Mouse (Mus musculus) midbrain, embryonic 16.5 days (tissue): ENCODE measurements around the gene Sema3b. TPM values are rescaled to one million over a fixed set of nuclear protein-coding genes. Genes with fewer than 3 reads are reported as not detected.
A peak's percentile ranks its signal among the peaks of the same experiment; 100 is the strongest.
"Not testable (repeated sequence)": the region's sequence is repeated elsewhere in the genome, so short reads cannot be mapped to it uniquely, and the experiment has no call there.

Source experiments
- ATAC-seq: fragments of 200-750 bp; cut with Nextera tagmentation; 2 replicates; pipeline ENCODE4 v1.8.0; 2017; ENCODE audit warnings: moderate TSS enrichment
- H3K27ac ChIP-seq: fragments of 300-500 bp; sonication (generic); 2 replicates; pipeline ENCODE4 v1.5.1; 2014; ENCODE audit warnings: mild to moderate bottlenecking, low read length, mixed read lengths
- H3K27me3 ChIP-seq: fragments of 300-500 bp; sonication (generic); 2 replicates; pipeline ENCODE4 v1.6.1; 2014; ENCODE audit warnings: low read depth, low read length, mixed read lengths; ENCODE audit not compliant: control insufficient read depth, insufficient read depth
- H3K36me3 ChIP-seq: fragments of 300-500 bp; sonication (generic); 2 replicates; pipeline ENCODE4 v1.6.1; 2014; ENCODE audit warnings: mild to moderate bottlenecking, low read length, moderate library complexity, mixed read lengths; ENCODE audit not compliant: control insufficient read depth, insufficient read depth
- H3K4me1 ChIP-seq: fragments of 300-500 bp; sonication (generic); 2 replicates; pipeline ENCODE4 v1.6.1; 2014; ENCODE audit warnings: mild to moderate bottlenecking, low read length, mixed read lengths; ENCODE audit not compliant: control insufficient read depth, insufficient read depth
- H3K4me2 ChIP-seq: fragments of 300-500 bp; sonication (generic); 2 replicates; pipeline ENCODE4 v1.6.1; 2014; ENCODE audit warnings: mild to moderate bottlenecking, low read length, mixed read lengths
- H3K4me3 ChIP-seq: fragments of 300-500 bp; sonication (generic); 2 replicates; pipeline ENCODE4 v1.5.1; 2014; ENCODE audit warnings: low read depth, mild to moderate bottlenecking, low read length, moderate library complexity, mixed read lengths
- H3K9ac ChIP-seq: fragments of 300-500 bp; sonication (generic); 2 replicates; pipeline ENCODE4 v1.6.1; 2014; ENCODE audit warnings: low read depth, low read length, mixed read lengths
- H3K9me3 ChIP-seq: fragments of 300-500 bp; sonication (generic); replicated peaks from 2 replicates; pipeline ENCODE4 v1.6.1; 2014; ENCODE audit warnings: mild to moderate bottlenecking, low read length, mixed read lengths; ENCODE audit not compliant: control insufficient read depth, poor library complexity, severe bottlenecking
- WGBS: fragments of 180-500 bp; shearing (Covaris S2); extraction: QIAGEN DNeasy Blood & Tissue Kit; methylation state at CpG from one replicate; pipeline ENCODE4 v1.1.7; 2014; 5-methylcytosine and 5-hydroxymethylcytosine counted together
- polyA plus RNA-seq: library from polyadenylated mRNA; unstranded; fragments of >200 nt; fragmentation: Nextera tagmentation; extraction: Ambion mirVana; gene quantifications from 2 replicates; pipeline ENCODE4 v1.2.1, GENCODE M21; 2015

The Sema3b gene
- polyA plus RNA-seq, 1 experiment from 2014 or later: 3.7 TPM

GRCm38 (mm10) chr9:107565556-107565955 lies 43.5 kb downstream of the Sema3b start:
- H3K9me3 ChIP-seq, H3K27me3 ChIP-seq, H3K4me3 ChIP-seq, H3K9ac ChIP-seq, H3K36me3 ChIP-seq, H3K4me2 ChIP-seq, ATAC-seq, H3K27ac ChIP-seq: not testable (repeated sequence)
- WGBS: 49% methylated on average over 5 of the region's 5 CpGs
- peaks cover 36% of the 10 kb centered on the region for H3K4me1 ChIP-seq

GRCm38 (mm10) chr9:107563029-107563581 lies 45.9 kb downstream of the Sema3b start, which contains the start of gene Tusc2:
Tusc2 (plus strand) TSS chr9:107563255.
- peak within 1 kb of the TSS; percentile 93 for H3K4me3 ChIP-seq
- H3K9ac ChIP-seq: peak within 1 kb of the TSS; percentile 90
- H3K4me1 ChIP-seq: peaks cover 25% of the 10 kb centered on the region
- peaks cover 25% of the 10 kb centered on the region for H3K36me3 ChIP-seq
- under 1% methylated on average over 35 of the region's 46 CpGs for WGBS
- ATAC-seq: peak; percentile 96
- H3K4me2 ChIP-seq: peak within 1 kb of the TSS; percentile 90
- no peaks in the 10 kb centered on the region for H3K9me3 ChIP-seq
- H3K27me3 ChIP-seq: no peaks in the 10 kb centered on the region
- peak within 1 kb of the TSS; percentile 79 for H3K27ac ChIP-seq

GRCm38 (mm10) chr9:107556346-107556745 lies 52.7 kb downstream of the Sema3b start:
- no peak overlapping the region for H3K4me2 ChIP-seq

GRCm38 (mm10) chr9:107555701-107556100 lies 53.3 kb downstream of the Sema3b start:
- Histone ChIP-seq H3K4me2 (peak overlapping the region; percentile 87), H3K9me3 (no peaks in the 10 kb centered on the region), H3K27ac (no peak overlapping the region; the same call in 1 of the 2 replicates), H3K4me3 (peak overlapping the region; percentile 80), H3K27me3 (peaks cover 19% of the 10 kb centered on the region), H3K36me3 (peaks cover 23% of the 10 kb centered on the region), H3K9ac (peak overlapping the region; percentile 88; the same call in 1 of the 2 replicates), H3K4me1 (peaks cover 33% of the 10 kb centered on the region)
- ATAC-seq: no peak
- WGBS: 38% methylated on average over 2 of the region's 2 CpGs

More at GRCm38 (mm10) chr9:107556346-107556745, 52.7 kb downstream of the Sema3b start:
- Histone ChIP-seq H3K9ac (0 out of 2 replicates have a peak overlapping the region, but pooled peaks have one; percentile 27), H3K36me3 (peaks cover 27% of the 10 kb centered on the region), H3K4me3 (no peak overlapping the region), H3K27ac (no peak overlapping the region), H3K4me1 (peaks cover 32% of the 10 kb centered on the region), H3K9me3 (no peaks in the 10 kb centered on the region), H3K27me3 (peaks cover 15% of the 10 kb centered on the region)
- ATAC-seq: no peak
- 83% methylated on average over 3 of the region's 3 CpGs for whole genome bisulfite sequencing

GRCm38 (mm10) chr9:107555031-107555457 lies 54.0 kb downstream of the Sema3b start:
- peak overlapping the region; percentile 91 for H3K27ac ChIP-seq
- peak; percentile 57 for ATAC-seq
- H3K4me1 ChIP-seq: peaks cover 33% of the 10 kb centered on the region
- H3K4me2 ChIP-seq: peak overlapping the region; percentile 87
- H3K9me3 ChIP-seq: no peaks in the 10 kb centered on the region
- H3K4me3 ChIP-seq: peak overlapping the region; percentile 80
- peak overlapping the region; percentile 88 for H3K9ac ChIP-seq
- H3K36me3 ChIP-seq: peaks cover 23% of the 10 kb centered on the region
- under 1% methylated on average over 23 of the region's 23 CpGs for WGBS
- peaks cover 26% of the 10 kb centered on the region for H3K27me3 ChIP-seq

- H3K4me2 ChIP-seq: peak overlapping the region; percentile 87
- H3K27ac ChIP-seq: peak overlapping the region; percentile 91
- H3K4me3 ChIP-seq: peak overlapping the region; percentile 80
- under 1% methylated on average over 53 of the region's 53 CpGs for WGBS
- peaks cover 16% of the 10 kb centered on the region for H3K36me3 ChIP-seq
- peaks cover 33% of the 10 kb centered on the region for H3K4me1 ChIP-seq
- peak overlapping the region; percentile 88 for H3K9ac ChIP-seq
- peaks cover 31% of the 10 kb centered on the region for H3K27me3 ChIP-seq
- no peaks in the 10 kb centered on the region for H3K9me3 ChIP-seq
- ATAC-seq: peak; percentile 93
Measured at GRCm38 (mm10) chr9:107554319-107554825, 54.7 kb downstream of the Sema3b start.

- peak; percentile 77 for ATAC-seq
- H3K27me3 ChIP-seq: peaks cover 33% of the 10 kb centered on the region
- H3K9ac ChIP-seq: peak overlapping the region; percentile 88
- WGBS: 7% methylated on average over 37 of the region's 37 CpGs
- peak overlapping the region; percentile 87 for H3K4me2 ChIP-seq
- H3K36me3 ChIP-seq: peaks cover 10% of the 10 kb centered on the region
- H3K4me1 ChIP-seq: peaks cover 33% of the 10 kb centered on the region
- peak overlapping the region; percentile 80 for H3K4me3 ChIP-seq
- H3K27ac ChIP-seq: peak overlapping the region; percentile 84
- H3K9me3 ChIP-seq: no peaks in the 10 kb centered on the region
Measured at GRCm38 (mm10) chr9:107553541-107554318, 55.3 kb downstream of the Sema3b start.

- no peak overlapping the region for H3K9ac ChIP-seq
- H3K9me3 ChIP-seq: no peaks in the 10 kb centered on the region
- H3K27me3 ChIP-seq: peaks cover 33% of the 10 kb centered on the region
- H3K4me3 ChIP-seq: no peak overlapping the region
- no peak for ATAC-seq
- peak overlapping the region; percentile 87 for H3K4me2 ChIP-seq
- peaks cover 5% of the 10 kb centered on the region for H3K36me3 ChIP-seq
- 82% methylated on average over 5 of the region's 5 CpGs for WGBS
- peaks cover 33% of the 10 kb centered on the region for H3K4me1 ChIP-seq
- H3K27ac ChIP-seq: no peak overlapping the region
Measured at GRCm38 (mm10) chr9:107552690-107553393, 56.2 kb downstream of the Sema3b start.
